Mouse (Mus musculus): Measurements from ENCODE around the gene Cnksr1. TPM values are rescaled to one million over a fixed set of nuclear protein-coding genes. Genes with fewer than 3 reads are reported as not detected.

Cnksr1 gene
- polyA plus RNA-seq (2015; fragmentation: Nextera tagmentation; extraction: Ambion mirVana), result 0.21 and 0.33 TPM in 2 replicates

DNA sequence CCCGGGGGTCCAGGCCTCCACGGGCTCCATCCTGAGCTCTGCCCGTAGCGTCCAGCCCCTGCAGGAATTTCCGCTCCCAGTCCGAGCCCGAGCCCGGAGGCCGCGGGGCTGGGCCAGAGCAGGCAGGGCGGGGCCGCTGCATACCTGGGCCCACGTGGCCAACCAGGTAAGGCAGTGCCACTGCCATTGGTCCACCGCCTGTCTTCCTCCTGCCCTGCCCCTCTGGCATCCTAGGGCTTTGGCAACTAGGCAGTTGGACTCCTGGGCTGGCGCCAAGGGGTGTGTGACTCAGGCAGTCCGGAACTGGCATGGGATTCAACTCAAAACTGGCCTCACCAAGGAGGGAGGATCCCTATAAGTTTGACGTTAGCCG, at the start of gene Cnksr1:
Gene Cnksr1 (minus strand): TSS at position 121 of the 373 bp plus-strand sequence.
- H3K27me3 ChIP-seq (replicated peaks; ENCODE audit: control insufficient read depth, insufficient read depth, low read length), result peaks cover 3% of the 10 kb centered on the region
- H3K4me3 ChIP-seq (replicated peaks; ENCODE audit: low read length), result no peak within 1 kb of the TSS
- WGBS, result 5% methylated on average over 18 of the region's 18 CpGs
- peaks cover 7% of the 10 kb centered on the region for H3K4me1 ChIP-seq (replicated peaks; ENCODE audit: control insufficient read depth, insufficient read depth, low read length)
- H3K27ac ChIP-seq (ENCODE audit: low read length), result no peak within 1 kb of the TSS
- H3K9me3 ChIP-seq (ENCODE audit: control insufficient read depth, low read length), result no peaks in the 10 kb centered on the region
- ATAC-seq, result no peak
- H3K36me3 ChIP-seq (ENCODE audit: control insufficient read depth, insufficient read depth), result no peaks in the 10 kb centered on the region
- peak within 1 kb of the TSS; percentile 8; the same call in 1 of the 2 replicates for H3K4me2 ChIP-seq (ENCODE audit: low read length)
- no peak within 1 kb of the TSS for H3K9ac ChIP-seq (replicated peaks; ENCODE audit: low read depth, low read length)

DNA sequence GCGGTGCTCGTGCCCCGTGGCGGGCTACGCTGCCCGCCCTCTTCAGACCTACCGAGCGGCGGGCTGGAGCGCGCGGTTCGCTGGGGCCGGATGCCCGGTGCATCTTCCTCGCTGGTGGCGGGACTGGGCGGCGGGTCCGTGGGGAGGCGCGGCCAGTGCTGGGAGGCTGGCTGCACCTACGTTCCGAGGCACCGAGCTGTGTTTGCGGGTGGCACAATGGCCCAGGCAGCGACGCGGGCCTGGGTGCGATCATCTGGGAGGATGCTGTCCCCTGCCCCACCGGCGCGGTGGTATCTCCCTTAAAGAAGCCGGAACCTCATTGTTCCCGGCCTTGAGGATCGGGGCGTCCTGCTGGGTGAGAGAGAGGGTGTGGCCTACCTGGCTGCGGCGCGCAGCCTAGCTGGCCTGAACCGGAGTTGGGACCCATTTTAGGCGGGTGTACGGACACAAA, 49.4 kb upstream of the Cnksr1 start, which contains the start of gene Pdik1l:
Gene Pdik1l (minus strand): TSS at position 321 of the 451 bp plus-strand sequence.
- no peaks in the 10 kb centered on the region for H3K9me3 ChIP-seq (ENCODE audit: control insufficient read depth, low read length)
- peak; percentile 78 for ATAC-seq
- no peaks in the 10 kb centered on the region for H3K27me3 ChIP-seq (replicated peaks; ENCODE audit: control insufficient read depth, insufficient read depth, low read length)
- H3K27ac ChIP-seq (ENCODE audit: low read length), result peak within 1 kb of the TSS; percentile 99
- H3K4me1 ChIP-seq (replicated peaks; ENCODE audit: control insufficient read depth, insufficient read depth, low read length), result peaks cover 18% of the 10 kb centered on the region
- 0% methylated on average over 41 of the region's 43 CpGs for WGBS
- peak within 1 kb of the TSS; percentile 78 for H3K4me2 ChIP-seq (ENCODE audit: low read length)
- H3K4me3 ChIP-seq (replicated peaks; ENCODE audit: low read length), result peak within 1 kb of the TSS; percentile 73
- peak within 1 kb of the TSS; percentile 99 for H3K9ac ChIP-seq (replicated peaks; ENCODE audit: low read depth, low read length)
- H3K36me3 ChIP-seq (ENCODE audit: control insufficient read depth, insufficient read depth), result 0 out of 2 replicates have a peak, but pooled peaks cover under 1% of the 10 kb centered on the region

DNA sequence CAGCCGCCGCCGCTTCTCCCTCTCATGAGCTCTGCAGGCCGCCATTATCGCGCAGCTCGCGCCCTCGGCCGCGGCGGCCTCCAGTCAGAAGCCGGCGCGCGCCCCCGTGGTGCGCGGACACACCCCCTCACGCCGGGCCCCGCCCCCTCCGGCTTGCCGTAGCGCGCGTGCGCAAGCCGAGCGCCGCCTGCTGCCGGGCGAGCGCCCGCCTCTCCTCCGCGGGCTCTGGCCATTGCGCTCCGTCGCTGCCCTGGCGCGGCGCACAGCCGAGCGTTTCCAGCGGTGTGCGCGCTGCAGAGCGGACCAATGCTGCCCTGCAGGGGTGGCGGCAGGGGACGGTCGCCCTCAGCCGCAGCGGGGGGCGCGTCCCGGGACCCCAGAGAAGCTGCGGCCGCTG, 49.0 kb upstream of the Cnksr1 start:
- no peaks in the 10 kb centered on the region for H3K9me3 ChIP-seq (ENCODE audit: control insufficient read depth, low read length)
- H3K4me2 ChIP-seq (ENCODE audit: low read length), result peak overlapping the region; percentile 78
- whole genome bisulfite sequencing, result 0% methylated on average over 55 of the region's 59 CpGs
- peak overlapping the region; percentile 99 for H3K9ac ChIP-seq (replicated peaks; ENCODE audit: low read depth, low read length)
- no peaks in the 10 kb centered on the region for H3K27me3 ChIP-seq (replicated peaks; ENCODE audit: control insufficient read depth, insufficient read depth, low read length)
- H3K4me1 ChIP-seq (replicated peaks; ENCODE audit: control insufficient read depth, insufficient read depth, low read length), result peaks cover 18% of the 10 kb centered on the region
- H3K36me3 ChIP-seq (ENCODE audit: control insufficient read depth, insufficient read depth), result peaks cover 4% of the 10 kb centered on the region; the same call in 1 of the 2 replicates
- peak overlapping the region; percentile 73 for H3K4me3 ChIP-seq (replicated peaks; ENCODE audit: low read length)
- ATAC-seq, result peak; percentile 96
- H3K27ac ChIP-seq (ENCODE audit: low read length), result peak overlapping the region; percentile 99

DNA sequence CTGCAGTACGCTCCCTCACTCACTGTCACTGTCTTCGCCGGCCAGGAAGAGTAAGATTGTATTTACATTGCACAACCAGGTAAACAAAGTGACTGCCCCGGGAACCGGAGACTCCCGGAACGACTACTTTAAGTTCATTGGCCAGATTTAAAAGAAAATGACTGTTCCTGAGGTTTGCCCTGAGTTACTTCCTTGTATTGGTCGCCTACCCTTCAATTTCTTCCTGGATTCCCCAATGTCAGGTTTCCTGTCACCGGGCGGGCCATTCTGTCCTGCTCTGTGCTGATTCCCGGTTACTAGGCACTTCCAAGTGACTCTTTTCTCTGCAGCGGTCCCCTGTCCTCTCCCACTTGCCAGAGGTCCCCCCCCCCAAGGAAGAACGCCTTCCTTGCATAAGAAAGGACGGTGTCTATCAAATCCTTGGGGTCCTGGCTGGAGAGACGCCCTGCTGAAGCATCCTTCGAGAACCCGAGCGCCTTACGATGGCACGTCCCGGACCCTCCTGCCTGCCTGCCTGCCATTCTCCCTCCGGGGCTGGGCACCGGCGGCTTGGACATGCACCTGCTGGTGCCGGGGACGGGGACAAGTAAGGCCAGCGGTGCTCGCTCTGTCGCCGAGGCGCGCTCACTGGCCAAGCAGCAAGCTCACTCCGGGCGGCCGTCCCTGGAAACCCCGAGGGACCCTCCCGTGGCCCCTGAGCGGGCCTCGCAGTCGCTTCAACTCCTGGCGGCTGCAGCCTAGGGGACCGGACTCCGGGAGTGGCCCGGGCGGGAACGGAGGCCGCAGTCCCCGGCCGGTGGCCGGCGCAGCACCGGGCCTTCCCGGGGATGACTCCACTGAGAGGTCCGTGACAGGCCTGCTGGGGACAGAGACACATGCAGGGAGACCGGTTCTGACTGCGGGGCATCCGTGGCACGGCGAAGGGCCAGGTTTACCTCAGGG, 48.3 kb upstream of the Cnksr1 start:
- peak overlapping the region; percentile 78 for H3K4me2 ChIP-seq (ENCODE audit: low read length)
- peak overlapping the region; percentile 73 for H3K27ac ChIP-seq (ENCODE audit: low read length)
- peak overlapping the region; percentile 73 for H3K4me3 ChIP-seq (replicated peaks; ENCODE audit: low read length)
- no peaks in the 10 kb centered on the region for H3K27me3 ChIP-seq (replicated peaks; ENCODE audit: control insufficient read depth, insufficient read depth, low read length)
- peak overlapping the region; percentile 90 for H3K9ac ChIP-seq (replicated peaks; ENCODE audit: low read depth, low read length)
- ATAC-seq, result peak; percentile 29
- H3K4me1 ChIP-seq (replicated peaks; ENCODE audit: control insufficient read depth, insufficient read depth, low read length), result peaks cover 18% of the 10 kb centered on the region
- H3K9me3 ChIP-seq (ENCODE audit: control insufficient read depth, low read length), result no peaks in the 10 kb centered on the region
- peaks cover 8% of the 10 kb centered on the region for H3K36me3 ChIP-seq (ENCODE audit: control insufficient read depth, insufficient read depth)
- 3% methylated on average over 59 of the region's 59 CpGs for WGBS

GRCm38 (mm10) chr4:134284942-134285341, 46.7 kb upstream of the Cnksr1 start:
- H3K9ac ChIP-seq (replicated peaks; ENCODE audit: low read depth, low read length), result no peak overlapping the region
- no peak for ATAC-seq
- no peaks in the 10 kb centered on the region for H3K9me3 ChIP-seq (ENCODE audit: control insufficient read depth, low read length)
- WGBS, result 94% methylated on average over 2 of the region's 2 CpGs
- H3K4me1 ChIP-seq (replicated peaks; ENCODE audit: control insufficient read depth, insufficient read depth, low read length), result peaks cover 18% of the 10 kb centered on the region
- no peaks in the 10 kb centered on the region for H3K27me3 ChIP-seq (replicated peaks; ENCODE audit: control insufficient read depth, insufficient read depth, low read length)
- H3K27ac ChIP-seq (ENCODE audit: low read length), result no peak overlapping the region
- H3K4me2 ChIP-seq (ENCODE audit: low read length), result no peak overlapping the region
- no peak overlapping the region for H3K4me3 ChIP-seq (replicated peaks; ENCODE audit: low read length)
- H3K36me3 ChIP-seq (ENCODE audit: control insufficient read depth, insufficient read depth), result peaks cover 16% of the 10 kb centered on the region

DNA sequence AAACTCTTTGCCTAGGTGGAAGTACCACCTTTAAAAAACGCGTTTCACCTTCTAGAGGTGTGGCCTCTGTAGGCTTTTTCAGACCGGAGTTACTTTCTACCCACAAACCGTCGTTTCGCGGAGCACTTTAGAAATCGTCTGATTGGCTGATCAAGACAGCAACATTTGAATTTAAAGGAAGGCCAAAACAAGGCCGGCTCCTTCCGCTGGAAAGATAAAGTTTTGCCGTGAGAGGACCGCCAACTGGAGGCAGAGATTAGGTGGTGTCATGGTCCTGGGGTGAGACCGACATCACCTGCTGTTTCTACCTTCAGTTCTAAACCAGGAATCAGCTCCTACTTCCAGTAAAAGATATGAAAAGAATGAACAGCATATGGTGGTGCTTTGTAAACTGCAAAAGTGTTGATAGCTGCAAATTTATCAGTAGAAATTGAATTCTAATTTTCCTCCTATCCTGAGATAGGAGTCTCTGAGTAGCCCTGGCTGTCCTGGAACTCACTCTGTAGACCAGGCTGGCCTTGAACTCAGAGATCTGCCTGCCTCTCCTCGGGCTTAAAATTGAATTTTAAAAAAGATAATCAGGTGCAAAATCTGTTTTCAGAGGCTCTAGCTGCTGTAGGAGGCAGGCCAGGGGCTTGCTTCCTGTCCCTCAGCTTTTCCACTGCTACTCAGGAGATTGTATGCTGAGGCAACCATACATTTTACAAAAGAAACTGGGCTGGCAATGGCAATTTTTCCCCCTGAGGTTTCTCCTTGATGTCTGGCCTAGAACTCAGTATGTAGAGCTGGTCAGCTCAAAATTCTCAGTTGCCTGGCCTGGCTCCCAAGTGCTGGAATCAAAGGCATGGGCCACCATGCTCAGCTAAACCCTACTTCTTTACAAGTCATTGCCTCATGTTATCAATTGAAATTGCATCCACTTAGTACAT, 35.5 kb upstream of the Cnksr1 start:
- Histone ChIP-seq H3K4me1 (replicated peaks; ENCODE audit: control insufficient read depth, insufficient read depth, low read length) (no peaks in the 10 kb centered on the region), H3K27me3 (replicated peaks; ENCODE audit: control insufficient read depth, insufficient read depth, low read length) (no peaks in the 10 kb centered on the region), H3K27ac (ENCODE audit: low read length) (no peak overlapping the region), H3K4me2 (ENCODE audit: low read length) (no peak overlapping the region), H3K9me3 (ENCODE audit: control insufficient read depth, low read length) (no peaks in the 10 kb centered on the region), H3K36me3 (ENCODE audit: control insufficient read depth, insufficient read depth) (peaks cover 22% of the 10 kb centered on the region), H3K9ac (replicated peaks; ENCODE audit: low read depth, low read length) (no peak overlapping the region), H3K4me3 (replicated peaks; ENCODE audit: low read length) (no peak overlapping the region)
- WGBS, result 9% methylated on average over 14 of the region's 14 CpGs
- no peak for ATAC-seq

DNA sequence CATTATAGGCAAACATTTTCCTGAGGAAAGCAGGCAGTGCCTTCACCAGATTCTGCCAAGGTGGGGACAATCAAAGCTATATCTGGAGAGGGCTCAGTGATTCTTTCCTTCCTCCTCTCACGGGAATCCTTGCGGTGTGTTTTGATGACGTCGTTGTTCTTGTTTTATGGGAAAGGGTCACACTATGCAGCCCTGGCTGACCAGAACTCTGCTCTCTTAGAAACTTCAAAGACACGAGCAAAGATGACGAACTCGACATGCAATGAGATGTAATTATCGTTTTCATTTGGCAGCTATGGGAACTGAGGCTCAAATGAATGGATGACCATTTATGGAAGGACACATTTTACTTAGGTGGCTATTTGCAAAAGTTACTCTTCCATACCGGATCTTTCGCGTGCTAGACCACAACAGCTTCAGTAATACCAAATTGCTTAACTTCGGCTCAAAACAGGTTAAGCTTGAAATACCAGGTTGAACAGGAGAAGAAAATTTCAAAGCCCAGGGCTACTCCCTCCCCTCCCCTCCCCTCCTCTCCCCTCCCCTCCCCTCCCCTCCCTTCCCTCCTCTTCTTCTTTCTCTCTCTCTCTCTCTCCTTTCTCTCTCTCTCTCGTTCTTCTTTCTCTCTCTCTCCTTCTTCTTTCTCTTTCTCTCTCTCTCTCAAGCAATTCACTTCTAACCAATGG, 34.7 kb upstream of the Cnksr1 start:
- Histone ChIP-seq H3K27ac (ENCODE audit: low read length) (no peak overlapping the region), H3K4me3 (replicated peaks; ENCODE audit: low read length) (no peak overlapping the region), H3K4me1 (replicated peaks; ENCODE audit: control insufficient read depth, insufficient read depth, low read length) (no peaks in the 10 kb centered on the region), H3K36me3 (ENCODE audit: control insufficient read depth, insufficient read depth) (peaks cover 16% of the 10 kb centered on the region), H3K4me2 (ENCODE audit: low read length) (no peak overlapping the region), H3K9ac (replicated peaks; ENCODE audit: low read depth, low read length) (no peak overlapping the region), H3K27me3 (replicated peaks; ENCODE audit: control insufficient read depth, insufficient read depth, low read length) (no peaks in the 10 kb centered on the region), H3K9me3 (ENCODE audit: control insufficient read depth, low read length) (no peaks in the 10 kb centered on the region)
- 34% methylated on average over 12 of the region's 13 CpGs for WGBS
- no peak for ATAC-seq

- H3K4me3 ChIP-seq (replicated peaks; ENCODE audit: low read length), result no peak overlapping the region
- no peaks in the 10 kb centered on the region for H3K9me3 ChIP-seq (ENCODE audit: control insufficient read depth, low read length)
- H3K4me2 ChIP-seq (ENCODE audit: low read length), result no peak overlapping the region
- H3K9ac ChIP-seq (replicated peaks; ENCODE audit: low read depth, low read length), result no peak overlapping the region
- no peaks in the 10 kb centered on the region for H3K4me1 ChIP-seq (replicated peaks; ENCODE audit: control insufficient read depth, insufficient read depth, low read length)
- 83% methylated on average over 7 of the region's 7 CpGs for WGBS
- no peak overlapping the region for H3K27ac ChIP-seq (ENCODE audit: low read length)
- ATAC-seq, result no peak
- peaks cover 8% of the 10 kb centered on the region for H3K36me3 ChIP-seq (ENCODE audit: control insufficient read depth, insufficient read depth)
- H3K27me3 ChIP-seq (replicated peaks; ENCODE audit: control insufficient read depth, insufficient read depth, low read length), result no peaks in the 10 kb centered on the region
These were observed 33.8 kb upstream of the Cnksr1 start for GRCm38 (mm10) chr4:134271979-134272378.

Data from forebrain, embryonic 16.5 days (tissue).